Mouse (Mus musculus): ENCODE measurements around the gene Ssb.

Ssb gene

DNA sequence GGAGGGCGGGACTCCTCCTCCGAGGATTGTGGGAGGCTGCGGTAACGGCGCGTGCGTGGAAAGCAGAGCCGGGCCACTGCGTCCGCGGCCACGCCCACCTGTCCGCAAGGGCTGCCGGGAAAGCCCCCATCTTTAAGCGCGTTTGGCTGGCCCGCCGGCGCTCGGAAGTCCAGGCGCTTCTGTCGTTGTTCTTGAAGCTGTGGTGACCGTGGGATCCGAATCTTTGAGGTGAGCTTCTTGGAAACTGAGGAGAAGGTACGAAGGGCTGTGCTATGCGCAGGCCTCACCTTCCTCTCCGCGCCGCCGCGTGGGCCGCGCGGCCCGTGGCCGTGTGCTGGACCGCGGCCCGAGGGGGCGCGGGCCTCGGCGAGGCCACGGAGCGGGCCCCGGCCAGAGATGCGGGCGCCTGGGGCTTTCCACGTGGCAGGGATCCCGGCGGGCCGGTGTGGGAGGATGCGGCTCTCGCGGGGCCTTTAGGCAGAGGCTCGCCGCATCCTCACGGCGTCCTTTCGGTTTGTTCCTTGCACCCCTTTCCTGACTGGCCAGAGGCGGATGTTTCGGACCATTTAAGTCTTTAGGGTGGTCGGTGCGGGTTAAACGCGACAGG, at the start of gene Ssb:
Gene Ssb (plus strand): TSS at position 78 of the 607 bp plus-strand sequence.
- DNase-seq (ENCODE audit: low spot score in 2 of 2): peak; percentile 84 to 88

DNA sequence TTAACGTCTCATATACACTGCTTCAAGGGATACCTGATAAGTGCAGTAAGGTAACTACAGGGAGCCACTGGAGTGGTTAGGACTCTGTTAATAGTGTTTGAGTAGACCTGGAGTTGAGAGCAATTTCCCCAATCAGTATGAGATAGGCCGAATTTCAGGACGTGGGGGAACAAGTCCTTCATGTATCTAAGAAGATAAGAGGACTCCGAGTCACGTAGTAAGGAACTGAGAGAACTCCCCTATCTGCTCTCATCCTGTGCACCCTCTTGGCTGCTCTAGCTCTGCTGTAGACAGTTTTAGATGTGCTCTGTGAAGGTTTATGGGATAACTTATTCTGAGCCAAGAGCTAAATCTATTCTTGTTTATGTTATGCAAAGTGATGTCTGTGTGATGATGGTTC, 44.8 kb upstream of the Ssb start:
- no peak for DNase-seq (ENCODE audit: low spot score in 2 of 2)

DNA sequence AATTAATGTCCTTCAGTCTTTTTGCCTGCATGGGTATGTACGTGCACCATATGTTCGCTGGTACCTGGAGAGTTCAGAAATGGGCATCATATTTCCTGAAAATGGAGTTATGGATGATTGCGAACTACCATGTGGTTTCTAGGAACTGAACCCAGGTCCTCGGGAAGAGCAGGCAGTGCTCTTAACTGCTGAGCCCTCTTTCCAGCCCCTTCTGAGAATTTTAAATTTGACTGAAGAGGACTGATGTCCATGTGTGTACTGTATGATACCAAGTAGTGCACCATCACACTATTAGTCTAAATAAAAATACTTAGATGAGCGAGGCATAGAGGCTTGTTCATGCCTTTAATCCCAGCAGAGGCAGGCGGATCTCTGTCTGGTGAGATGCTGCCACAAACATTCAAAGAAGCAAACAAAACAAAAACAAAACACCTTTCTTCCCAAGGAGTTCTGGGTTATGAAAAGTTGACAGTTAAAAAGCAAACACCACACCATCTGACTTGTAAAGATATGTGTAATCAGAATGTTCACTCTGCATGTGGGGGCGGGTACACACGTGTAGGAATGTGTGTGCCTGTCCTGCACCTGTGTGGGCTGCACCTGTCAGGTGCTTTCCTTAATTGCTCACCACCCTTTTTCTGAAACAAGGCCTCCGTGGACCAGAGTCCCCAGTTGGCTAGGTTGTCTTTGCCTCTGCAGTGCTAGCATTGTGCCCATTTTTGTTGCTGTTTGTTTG, 42.8 kb upstream of the Ssb start:
- DNase-seq (ENCODE audit: low spot score in 2 of 2): no peak

GRCm38 (mm10) chr2:69820201-69820600, 41.2 kb upstream of the Ssb start:
- no peak for DNase-seq (ENCODE audit: low spot score in 2 of 2)

GRCm38 (mm10) chr2:69821711-69822110, 39.7 kb upstream of the Ssb start, which contains the start of gene Klhl23:
Klhl23 (plus strand) TSS chr2:69821944.
- no peak for DNase-seq (ENCODE audit: low spot score in 2 of 2)

GRCm38 (mm10) chr2:69822361-69823128, 38.8 kb upstream of the Ssb start:
- DNase-seq (ENCODE audit: low spot score in 2 of 2): peak; percentile 33 to 41

DNA sequence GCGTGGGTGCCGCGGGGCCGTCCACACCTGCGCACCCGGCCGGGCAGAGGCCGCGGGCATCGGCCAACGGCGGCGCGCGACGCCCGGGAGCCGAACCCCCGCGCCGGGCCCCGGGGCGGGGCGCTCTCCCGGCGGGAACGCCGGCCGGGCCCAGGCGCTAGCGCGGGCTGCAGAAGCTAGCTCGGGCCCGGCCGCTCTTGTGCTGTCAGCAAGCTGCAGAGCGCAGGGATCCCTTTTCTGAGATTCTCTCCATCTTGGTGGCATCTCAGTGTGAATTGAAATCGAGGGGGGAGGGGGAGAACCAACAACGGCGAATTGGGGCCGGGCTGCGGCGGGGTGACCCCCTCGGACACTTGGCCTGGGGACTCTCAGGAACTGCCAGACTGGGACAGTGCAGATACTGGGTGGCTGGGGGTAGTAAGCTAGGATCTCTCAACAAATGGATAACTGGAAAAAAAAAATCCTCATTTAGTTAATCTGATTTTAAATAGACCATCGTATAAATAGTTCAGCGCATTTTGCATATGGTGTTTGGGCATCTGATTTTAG, 38.2 kb upstream of the Ssb start:
- peak in 1 of 2 experiments; percentile 29 for DNase-seq (ENCODE audit: low spot score in 2 of 2)

GRCm38 (mm10) chr2:69825898-69826297, 35.5 kb upstream of the Ssb start:
- no peak for DNase-seq (ENCODE audit: low spot score in 2 of 2)

DNA sequence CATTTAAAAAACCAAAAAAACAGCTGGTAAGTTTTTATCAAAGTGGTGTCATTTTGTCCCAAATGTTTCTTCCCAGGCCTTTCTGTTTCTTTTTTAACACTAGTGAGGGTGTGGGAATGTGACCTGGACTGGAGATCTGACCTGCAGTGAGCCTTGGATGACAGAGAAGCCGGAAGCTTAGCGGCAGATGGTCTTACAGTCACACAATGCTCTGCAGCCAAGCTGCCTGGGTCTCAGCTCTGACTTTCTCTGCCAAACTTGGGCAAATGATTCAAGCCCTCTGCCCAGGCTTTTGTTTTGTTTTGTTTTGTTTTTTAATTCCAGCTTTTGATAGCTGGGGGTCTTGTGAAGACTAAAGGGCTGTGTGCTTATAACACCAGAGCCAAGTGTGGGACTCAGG, 35.0 kb upstream of the Ssb start:
- DNase-seq (ENCODE audit: low spot score in 2 of 2): no peak

- no peak for DNase-seq (ENCODE audit: low spot score in 2 of 2)
Observed at GRCm38 (mm10) chr2:69828031-69828430, 33.3 kb upstream of the Ssb start.

DNA sequence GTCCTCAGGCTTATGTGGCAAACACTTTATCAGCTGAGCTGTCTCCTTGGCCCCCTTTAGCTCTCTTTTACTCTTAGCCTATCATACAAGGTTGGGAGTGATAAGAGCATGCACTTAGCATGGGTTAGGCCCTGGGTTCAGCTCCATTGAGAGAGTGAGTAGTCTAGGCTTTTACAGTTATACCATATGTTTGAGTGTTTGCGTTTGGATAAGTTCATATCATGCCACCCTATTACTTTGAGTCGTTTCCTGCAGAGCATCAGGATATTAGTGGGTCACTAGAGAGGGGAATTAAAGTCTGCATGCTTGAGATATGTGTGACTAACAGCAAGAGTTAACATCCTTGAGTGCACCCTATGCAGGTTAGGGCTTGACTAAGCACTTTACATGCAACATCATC, 31.7 kb upstream of the Ssb start:
- no peak for DNase-seq (ENCODE audit: low spot score in 2 of 2)

GRCm38 (mm10) chr2:69830116-69830515, 31.2 kb upstream of the Ssb start:
- DNase-seq (ENCODE audit: low spot score in 2 of 2): no peak

DNA sequence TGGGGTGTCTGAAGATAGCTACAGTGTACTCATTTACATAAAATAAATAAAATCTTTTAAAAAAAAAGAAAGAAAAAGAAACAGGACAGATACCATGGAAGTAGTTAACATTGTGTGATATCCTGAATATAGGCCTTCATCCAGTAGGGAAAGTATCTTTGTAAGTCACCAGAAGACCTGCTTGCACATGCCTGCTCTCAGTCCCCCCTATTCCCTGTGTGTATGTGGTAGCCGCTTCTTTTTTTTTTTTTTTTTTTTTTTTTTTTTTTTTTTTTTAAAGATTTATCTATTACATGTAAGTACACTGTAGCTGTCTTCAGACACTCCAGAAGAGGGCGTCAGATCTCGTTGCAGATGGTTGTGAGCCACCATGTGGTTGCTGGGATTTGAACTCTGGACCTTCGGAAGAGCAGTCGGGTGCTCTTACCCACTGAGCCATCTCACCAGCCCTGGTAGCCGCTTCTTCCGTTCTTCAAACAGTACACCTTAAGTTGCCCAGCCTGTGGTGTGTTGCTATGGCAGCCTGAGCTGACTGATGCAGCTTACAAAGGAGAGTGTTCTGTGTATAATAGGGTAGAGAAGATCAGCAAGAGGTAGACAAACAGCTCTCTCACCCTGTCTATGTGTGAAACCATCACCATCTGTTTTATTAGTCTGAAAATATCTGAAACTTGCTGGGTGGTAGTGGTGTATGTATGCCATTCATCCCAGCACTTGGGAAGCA, 24.0 kb upstream of the Ssb start:
- no peak for DNase-seq (ENCODE audit: low spot score in 2 of 2)

DNA sequence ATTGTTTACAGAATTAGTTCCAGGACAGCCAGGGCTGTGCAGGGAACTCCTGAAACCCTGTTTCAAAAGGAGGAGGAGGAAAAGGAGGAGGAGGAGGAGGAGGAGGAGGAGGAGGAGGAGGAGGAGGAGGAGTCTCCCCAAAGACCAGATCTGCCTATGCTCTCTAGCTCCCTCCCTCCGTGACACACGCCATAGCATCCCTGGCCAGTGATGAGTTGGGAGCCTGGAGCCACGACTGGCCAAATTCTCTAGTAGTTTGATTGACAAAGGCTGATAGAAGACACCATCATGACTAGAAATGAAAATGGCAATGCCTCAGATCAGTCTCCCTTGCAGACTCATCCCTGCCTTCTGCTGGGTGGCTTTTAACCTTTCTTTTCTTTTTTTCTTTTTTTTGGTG, 23.4 kb upstream of the Ssb start:
- DNase-seq (ENCODE audit: low spot score in 2 of 2): no peak

- DNase-seq (ENCODE audit: low spot score in 2 of 2): no peak
Observed at GRCm38 (mm10) chr2:69838707-69839106, 22.7 kb upstream of the Ssb start.

- no peak for DNase-seq (ENCODE audit: low spot score in 2 of 2)
Observed at GRCm38 (mm10) chr2:69840261-69840660, 21.1 kb upstream of the Ssb start.

DNA sequence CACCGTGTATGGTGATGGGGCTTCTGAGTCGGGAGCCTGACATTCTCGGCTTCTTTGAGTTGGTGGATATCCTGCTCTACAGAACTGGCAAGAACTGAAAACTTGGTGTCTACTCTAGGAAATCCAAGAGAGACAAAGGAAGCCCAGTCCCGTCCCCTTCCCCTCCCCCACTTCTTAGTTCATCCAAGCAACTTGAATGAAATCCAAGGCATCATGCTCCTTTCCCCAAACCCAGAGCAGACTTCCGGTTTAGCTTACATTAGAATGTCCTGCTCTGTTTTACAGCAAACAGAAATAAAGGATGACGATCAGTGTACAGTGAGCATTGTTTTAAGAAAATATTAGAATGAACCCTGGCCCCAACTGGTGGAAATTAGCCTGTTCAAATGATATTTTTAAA, 12.1 kb upstream of the Ssb start:
- DNase-seq (ENCODE audit: low spot score in 2 of 2): no peak

- DNase-seq (ENCODE audit: low spot score in 2 of 2): no peak
Observed at GRCm38 (mm10) chr2:69851427-69852058, 9.8 kb upstream of the Ssb start.

GRCm38 (mm10) chr2:69856392-69856791, 5.0 kb upstream of the Ssb start:
- no peak for DNase-seq (ENCODE audit: low spot score in 2 of 2)

DNA sequence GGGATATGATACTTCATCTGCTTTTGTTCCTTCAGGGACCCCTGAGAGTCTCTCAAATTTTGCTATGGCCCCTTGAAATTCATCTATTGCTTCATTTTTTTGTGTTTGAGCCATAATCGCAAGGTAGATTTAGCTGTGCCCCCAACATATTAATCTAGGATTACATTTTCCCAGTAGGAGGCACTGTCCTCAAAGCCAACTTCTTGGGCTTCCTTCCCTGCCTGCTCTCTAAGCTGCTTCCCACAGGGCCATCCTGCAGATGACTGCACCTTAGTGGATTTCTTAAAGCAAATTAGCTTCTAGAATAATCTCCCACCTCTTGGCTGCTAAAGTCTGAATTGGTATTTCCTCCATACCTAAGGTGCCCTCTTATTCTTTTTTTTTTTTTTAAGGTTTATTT, 3.5 kb upstream of the Ssb start:
- no peak for DNase-seq (ENCODE audit: low spot score in 2 of 2)

DNA sequence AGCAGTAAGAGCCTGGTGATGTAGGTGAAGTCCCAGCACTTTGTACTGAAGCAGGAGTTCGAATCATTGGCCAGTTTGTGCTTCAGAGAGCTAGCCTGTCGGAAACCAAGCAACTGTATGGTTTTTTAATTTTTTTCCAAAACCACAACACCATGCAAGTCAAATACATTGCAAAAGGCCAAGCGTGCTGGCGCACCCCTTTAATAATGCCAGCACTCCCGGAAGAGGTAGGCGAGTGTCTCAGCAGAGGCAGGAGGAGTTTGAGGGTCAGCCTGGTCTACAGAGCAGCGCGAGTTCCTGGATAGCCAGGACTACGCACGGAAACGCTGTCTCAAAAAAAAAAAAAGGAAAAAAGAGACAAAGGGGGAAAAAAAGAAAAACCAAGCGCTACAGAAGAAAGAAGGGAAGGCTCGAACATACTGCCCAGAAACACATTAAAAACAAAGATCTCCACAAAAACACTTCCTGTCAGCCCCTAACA, 350 bp upstream of the Ssb start:
- peak in 1 of 2 experiments; percentile 12 for DNase-seq (ENCODE audit: low spot score in 2 of 2)

Measured in frontal cortex, postnatal 14 days (tissue).